Mouse (Mus musculus) C2C12 (cell line): ENCODE results near the gene Cd59a.
"Not testable (repeated sequence)": the region's sequence is repeated elsewhere in the genome, so short reads cannot be mapped to it uniquely, and the experiment has no call there.

Experiments
- CTCF ChIP-seq: IDR thresholded peaks from one replicate; pipeline ENCODE4 v1.5.1; 2011; ENCODE audit not compliant: control insufficient read depth, insufficient read depth, insufficient read length
- FOSL1 ChIP-seq: IDR thresholded peaks from one replicate; pipeline ENCODE4 v1.8.0; 2011; ENCODE audit warnings: mild to moderate bottlenecking, low read length; ENCODE audit not compliant: poor library complexity, insufficient read depth, severe bottlenecking
- MYOD1 ChIP-seq: IDR thresholded peaks from one replicate; pipeline ENCODE4 v1.6.1; 2011; ENCODE audit warnings: low read depth; ENCODE audit not compliant: control insufficient read depth, insufficient read length
- USF1 ChIP-seq: IDR thresholded peaks from one replicate; pipeline ENCODE4 v1.6.1; 2011; ENCODE audit warnings: low read depth, mild to moderate bottlenecking, control low read depth, moderate library complexity

- not testable (repeated sequence) for TF ChIP-seq CTCF, FOSL1, MYOD1, USF1
Measured at GRCm38 (mm10) chr2:104109021-104109420, 13.4 kb downstream of the Cd59a start.
